In the genomic region with DNA sequence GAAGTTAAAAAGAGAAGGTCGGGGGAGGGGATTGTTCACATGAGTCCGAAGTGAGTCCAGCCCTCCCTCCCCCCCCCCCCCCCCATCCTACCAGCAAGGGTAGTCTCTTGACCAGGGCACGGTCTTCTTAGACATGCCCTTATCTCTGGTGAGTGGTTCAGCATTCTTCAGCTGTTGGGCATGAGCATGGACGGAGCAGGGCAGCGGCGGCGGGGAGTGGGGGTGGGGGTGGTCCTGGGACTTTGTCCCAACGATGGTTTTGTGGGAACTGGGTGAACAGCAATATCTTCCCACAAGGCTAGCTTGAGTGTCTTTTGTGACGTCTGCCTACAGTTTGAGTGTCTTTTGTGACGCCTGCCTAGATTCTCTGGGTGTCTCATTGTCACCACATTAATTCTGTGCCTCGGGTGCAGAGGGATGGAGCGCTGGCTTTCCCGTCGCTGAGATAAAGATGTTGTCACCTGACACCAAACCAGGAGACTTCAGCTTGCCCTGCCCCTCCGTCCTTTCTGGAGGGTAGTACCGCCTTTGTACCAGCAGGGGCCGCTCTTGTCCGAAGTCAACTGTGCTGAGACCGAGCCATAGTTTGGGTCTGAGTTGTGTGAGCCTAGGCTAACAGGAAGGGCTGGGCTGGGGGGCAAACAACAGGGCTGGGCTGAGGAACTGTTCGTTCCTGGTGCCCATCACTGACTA, we compare ENCODE assay signal across 8 mouse cellular contexts. TPM values are rescaled to one million over a fixed set of nuclear protein-coding genes. Genes with fewer than 3 reads are reported as not detected.
DNase-seq lines count a peak whose midpoint lies in the region; ATAC-seq and TF ChIP-seq lines count a peak whose summit lies in the region.

No protein-coding gene starts in this region.

- in situ Hi-C loops in CH12.LX (cut with MboI; ENCODE audit: low pct_ligation_motif_present, low pct_unique_long_range_greater_than_20kb, low sequenced_read_pairs) = loop anchor here (25.0 kb wide), 1 partner anchor 130 kb away; no protein-coding TSS in a partner anchor

- dilution Hi-C loops in CH12.LX (cut with MboI; ENCODE audit: extremely low pct_ligation_motif_present, extremely low pct_unique_long_range_greater_than_20kb, low sequenced_read_pairs) = no loop called here

- DNase-seq in CH12.LX (ENCODE audit: extremely low read depth) = peak; percentile 88
- DNase-seq in c-Kit-positive CD71-negative TER-119-negative erythroid progenitor cells, embryonic 14.5 days (ENCODE audit: low read depth) = peak; percentile 87
- peak; percentile 89 for DNase-seq in heart, postnatal 0 days (ENCODE audit: low spot score)
- peak; percentile 88 to 91 for DNase-seq in kidney, postnatal 36 days
- DNase-seq in stomach, postnatal 0 days (ENCODE audit: low spot score) = peak; percentile 88

- no peak for TF ChIP-seq EP300 in CH12.LX (IDR thresholded peaks at IDR 0.05; ENCODE audit: low read length)
- no peak for TF ChIP-seq EP300 in heart, postnatal 0 days (IDR thresholded peaks at IDR 0.05; ENCODE audit: low read depth)
- no peak for TF ChIP-seq EP300 in stomach, postnatal 0 days (optimal IDR thresholded peaks at IDR 0.05)

- H3K4me2 ChIP-seq in CH12.LX (ENCODE audit: insufficient read depth, low read depth, poor library complexity, severe bottlenecking) = peak overlapping the region; percentile 64
- H3K4me2 ChIP-seq in forebrain, embryonic 12.5 days = peak overlapping the region; percentile 58
- peak overlapping the region; percentile 62 for H3K4me2 ChIP-seq in heart, postnatal 0 days (ENCODE audit: low read depth, low read length)
- H3K4me2 ChIP-seq in liver, embryonic 16.5 days (ENCODE audit: low read depth, low read length) = peak overlapping the region; percentile 34
- peak overlapping the region; percentile 63 for H3K4me2 ChIP-seq in neural tube, embryonic 12.5 days (replicated peaks)
- peak overlapping the region; percentile 46 for H3K4me2 ChIP-seq in stomach, postnatal 0 days (replicated peaks; ENCODE audit: low read depth)

- peak; percentile 91 for ATAC-seq in forebrain, embryonic 12.5 days (ENCODE audit: low FRiP score)
- peak; percentile 84 for ATAC-seq in heart, postnatal 0 days (ENCODE audit: insufficient read depth, low read depth)
- peak; percentile 67 for ATAC-seq in liver, embryonic 16.5 days (ENCODE audit: low read depth)
- peak; percentile 88 for ATAC-seq in neural tube, embryonic 12.5 days (ENCODE audit: low FRiP score, low read depth)
- peak; percentile 85 for ATAC-seq in stomach, postnatal 0 days (ENCODE audit: low FRiP score, low TSS enrichment)

- no peak overlapping the region for H3K27ac ChIP-seq in CH12.LX (ENCODE audit: insufficient read depth, low read depth)
- no peak overlapping the region for H3K27ac ChIP-seq in forebrain, embryonic 12.5 days
- peak overlapping the region; percentile 23; the same call in 1 of the 2 replicates for H3K27ac ChIP-seq in heart, postnatal 0 days (ENCODE audit: low read depth)
- H3K27ac ChIP-seq in liver, embryonic 16.5 days (ENCODE audit: low read length) = no peak overlapping the region
- H3K27ac ChIP-seq in neural tube, embryonic 12.5 days = no peak overlapping the region
- H3K27ac ChIP-seq in stomach, postnatal 0 days (replicated peaks) = no peak overlapping the region

- no peaks in the 10 kb centered on the region for H3K79me2 ChIP-seq in CH12.LX (replicated peaks; ENCODE audit: control insufficient read depth, extremely low read depth, insufficient read depth, poor library complexity, severe bottlenecking)

- no peaks in the 10 kb centered on the region for H3K9me3 ChIP-seq in CH12.LX (replicated peaks; ENCODE audit: low read length)
- H3K9me3 ChIP-seq in forebrain, embryonic 12.5 days = no peaks in the 10 kb centered on the region
- H3K9me3 ChIP-seq in heart, postnatal 0 days (replicated peaks; ENCODE audit: control insufficient read depth, low read length) = no peaks in the 10 kb centered on the region
- no peaks in the 10 kb centered on the region for H3K9me3 ChIP-seq in liver, embryonic 16.5 days (replicated peaks; ENCODE audit: control insufficient read depth, low read length)
- H3K9me3 ChIP-seq in neural tube, embryonic 12.5 days = no peaks in the 10 kb centered on the region
- no peaks in the 10 kb centered on the region for H3K9me3 ChIP-seq in stomach, postnatal 0 days (ENCODE audit: control insufficient read depth, low read length)

- H3K4me1 ChIP-seq in CH12.LX (ENCODE audit: control insufficient read depth in 1 of 2, insufficient read depth in 2 of 2) = peaks cover 2 to 36% of the 10 kb centered on the region in 2 experiments; a peak in 2 of 4 replicates
- peaks cover 12% of the 10 kb centered on the region for H3K4me1 ChIP-seq in forebrain, embryonic 12.5 days
- peaks cover 5% of the 10 kb centered on the region for H3K4me1 ChIP-seq in heart, postnatal 0 days (ENCODE audit: control insufficient read depth, insufficient read depth)
- peaks cover 7% of the 10 kb centered on the region for H3K4me1 ChIP-seq in liver, embryonic 16.5 days (ENCODE audit: control insufficient read depth, low read depth, low read length)
- peaks cover 10% of the 10 kb centered on the region for H3K4me1 ChIP-seq in neural tube, embryonic 12.5 days
- peaks cover 3% of the 10 kb centered on the region; the same call in 1 of the 2 replicates for H3K4me1 ChIP-seq in stomach, postnatal 0 days (replicated peaks; ENCODE audit: control insufficient read depth, insufficient read depth)

- H3K4me3 ChIP-seq in CH12.LX (replicated peaks in 1 of 3; ENCODE audit: low read depth in 2 of 3, low read length in 2 of 3, poor library complexity in 1 of 3) = peak overlapping the region; percentile 15 to 30 (median 28)
- H3K4me3 ChIP-seq in forebrain, embryonic 12.5 days (replicated peaks) = peak overlapping the region; percentile 29
- peak overlapping the region; percentile 29 for H3K4me3 ChIP-seq in heart, postnatal 0 days (ENCODE audit: low read depth, low read length)
- peak overlapping the region; percentile 10; the same call in 1 of the 2 replicates for H3K4me3 ChIP-seq in liver, embryonic 16.5 days (ENCODE audit: low read depth, low read length)
- peak overlapping the region; percentile 18 for H3K4me3 ChIP-seq in neural tube, embryonic 12.5 days
- peak overlapping the region; percentile 25 for H3K4me3 ChIP-seq in stomach, postnatal 0 days (ENCODE audit: low read depth, low read length)

- 0% methylated on average over 20 of the region's 20 CpGs for WGBS in forebrain, embryonic 12.5 days
- 0% methylated on average over 20 of the region's 20 CpGs for WGBS in heart, postnatal 0 days
- under 1% methylated on average over 20 of the region's 20 CpGs for WGBS in liver, embryonic 16.5 days (ENCODE audit: insufficient replicate concordance)
- WGBS in neural tube, embryonic 12.5 days = 1% methylated on average over 20 of the region's 20 CpGs
- WGBS in stomach, postnatal 0 days = under 1% methylated on average over 18 of the region's 20 CpGs

- H3K36me3 ChIP-seq in CH12.LX (replicated peaks in 1 of 2; ENCODE audit: control insufficient read depth in 1 of 2, insufficient read depth in 1 of 2, low read length in 1 of 2) = no peaks in the 10 kb centered on the region
- H3K36me3 ChIP-seq in forebrain, embryonic 12.5 days (replicated peaks) = no peaks in the 10 kb centered on the region
- no peaks in the 10 kb centered on the region for H3K36me3 ChIP-seq in heart, postnatal 0 days (replicated peaks; ENCODE audit: control insufficient read depth, insufficient read depth, low read length)
- no peaks in the 10 kb centered on the region for H3K36me3 ChIP-seq in liver, embryonic 16.5 days (ENCODE audit: control insufficient read depth, insufficient read depth)
- no peaks in the 10 kb centered on the region for H3K36me3 ChIP-seq in neural tube, embryonic 12.5 days
- no peaks in the 10 kb centered on the region for H3K36me3 ChIP-seq in stomach, postnatal 0 days (ENCODE audit: control insufficient read depth, insufficient read depth, low read length)

- H3K9ac ChIP-seq in CH12.LX (ENCODE audit: insufficient read depth, low read depth) = peak overlapping the region; percentile 51; the same call in 1 of the 2 replicates
- peak overlapping the region; percentile 48 for H3K9ac ChIP-seq in forebrain, embryonic 12.5 days
- 0 out of 2 replicates have a peak overlapping the region, but pooled peaks have one; percentile 20 for H3K9ac ChIP-seq in heart, postnatal 0 days (replicated peaks; ENCODE audit: low read depth, low read length)
- no peak overlapping the region for H3K9ac ChIP-seq in liver, embryonic 16.5 days (ENCODE audit: low read depth, low read length)
- H3K9ac ChIP-seq in neural tube, embryonic 12.5 days = peak overlapping the region; percentile 39
- peak overlapping the region; percentile 31; the same call in 1 of the 2 replicates for H3K9ac ChIP-seq in stomach, postnatal 0 days (ENCODE audit: low read length)

- no peaks in the 10 kb centered on the region for H3K27me3 ChIP-seq in CH12.LX (replicated peaks)
- H3K27me3 ChIP-seq in forebrain, embryonic 12.5 days = peaks cover 7% of the 10 kb centered on the region
- H3K27me3 ChIP-seq in heart, postnatal 0 days (ENCODE audit: control insufficient read depth, insufficient read depth, low read length) = no peaks in the 10 kb centered on the region
- H3K27me3 ChIP-seq in liver, embryonic 16.5 days (ENCODE audit: control insufficient read depth, insufficient read depth, low read depth, low read length) = no peaks in the 10 kb centered on the region
- H3K27me3 ChIP-seq in neural tube, embryonic 12.5 days (replicated peaks) = no peaks in the 10 kb centered on the region
- no peaks in the 10 kb centered on the region for H3K27me3 ChIP-seq in stomach, postnatal 0 days (ENCODE audit: control insufficient read depth, insufficient read depth, low read length)

- TF ChIP-seq CTCF in CH12.LX (conservative IDR thresholded peaks at IDR 0.05 in 1 of 2, IDR thresholded peaks at IDR 0.05 in 1 of 2; ENCODE audit: low read depth in 2 of 2, low read length in 2 of 2) = peak; percentile 87 to 97
- TF ChIP-seq CTCF in heart, postnatal 0 days (IDR thresholded peaks at IDR 0.05; ENCODE audit: low read depth) = peak; percentile 99
- peak; percentile 99 for TF ChIP-seq CTCF in stomach, postnatal 0 days (IDR thresholded peaks at IDR 0.05; ENCODE audit: low read depth)

- TF ChIP-seq RAD21 in CH12.LX (IDR thresholded peaks at IDR 0.05; ENCODE audit: low read depth, low read length) = peak; percentile 99

- TF ChIP-seq POLR2A in CH12.LX (IDR thresholded peaks at IDR 0.05; ENCODE audit: low read depth, low read length) = peak; percentile 16; the same call in 1 of the 2 replicates

RNA-seq across cellular contexts. Expression of a gene that starts 1.4 kb away (rescaled TPM):
- total RNA-seq in CH12.LX (2012; rRNA removed) (40.0 and 43.9 TPM in 2 replicates), CH12.LX (2014; rRNA removed) (15.0 and 18.5 TPM in 2 replicates)
- 31.4 and 43.1 TPM in 2 replicates for polyA plus RNA-seq in CH12.LX (2012; ENCODE audit: insufficient read length, low read depth)
- 146 and 147 TPM in 2 replicates for polyA plus RNA-seq in forebrain, embryonic 12.5 days (2016; fragmentation: Nextera tagmentation; extraction: Ambion mirVana)
- total RNA-seq in heart, postnatal 0 days (2014; rRNA removed; ENCODE audit: low replicate concordance) = 81.1 and 146 TPM in 2 replicates
- 52.2 and 56.1 TPM in 2 replicates for polyA plus RNA-seq in heart, postnatal 0 days (2015; fragmentation: Nextera tagmentation; extraction: Ambion mirVana)
- 16.4 and 20.0 TPM in 2 replicates for polyA plus RNA-seq in liver, embryonic 16.5 days (2015; fragmentation: Nextera tagmentation; extraction: Ambion mirVana)
- 186 TPM in 2 replicates for polyA plus RNA-seq in neural tube, embryonic 12.5 days (2016; fragmentation: Nextera tagmentation; extraction: Ambion mirVana)
- 29.0 and 33.0 TPM in 2 replicates for polyA plus RNA-seq in stomach, postnatal 0 days (2015; fragmentation: Nextera tagmentation; extraction: Ambion mirVana)

RNA-seq across cellular contexts. Expression of a gene that starts 31.5 kb away (rescaled TPM):
- 364 and 435 TPM in 2 replicates for total RNA-seq in CH12.LX (2012; rRNA removed)
- total RNA-seq in CH12.LX (2014; rRNA removed) = 325 and 377 TPM in 2 replicates
- polyA plus RNA-seq in CH12.LX (2012; ENCODE audit: insufficient read length, low read depth) = 307 and 346 TPM in 2 replicates
- polyA plus RNA-seq in forebrain, embryonic 12.5 days (2016; fragmentation: Nextera tagmentation; extraction: Ambion mirVana) = 118 and 135 TPM in 2 replicates
- total RNA-seq in heart, postnatal 0 days (2014; rRNA removed; ENCODE audit: low replicate concordance) = 246 and 286 TPM in 2 replicates
- polyA plus RNA-seq in heart, postnatal 0 days (2015; fragmentation: Nextera tagmentation; extraction: Ambion mirVana) = 144 and 146 TPM in 2 replicates
- polyA plus RNA-seq in liver, embryonic 16.5 days (2015; fragmentation: Nextera tagmentation; extraction: Ambion mirVana) = 171 and 190 TPM in 2 replicates
- polyA plus RNA-seq in neural tube, embryonic 12.5 days (2016; fragmentation: Nextera tagmentation; extraction: Ambion mirVana) = 149 and 157 TPM in 2 replicates
- 257 and 271 TPM in 2 replicates for polyA plus RNA-seq in stomach, postnatal 0 days (2015; fragmentation: Nextera tagmentation; extraction: Ambion mirVana)

RNA-seq across cellular contexts. Expression of a gene that starts 45.7 kb away (rescaled TPM):
- total RNA-seq in CH12.LX (2012; rRNA removed) (0.08 TPM in 1 of 2 replicates, not detected in the other), CH12.LX (2014; rRNA removed) (not detected in 2 replicates)
- not detected in 2 replicates for polyA plus RNA-seq in CH12.LX (2012; ENCODE audit: insufficient read length, low read depth)
- not detected in 2 replicates for polyA plus RNA-seq in forebrain, embryonic 12.5 days (2016; fragmentation: Nextera tagmentation; extraction: Ambion mirVana)
- total RNA-seq in heart, postnatal 0 days (2014; rRNA removed; ENCODE audit: low replicate concordance) = not detected in 2 replicates
- not detected in 2 replicates for polyA plus RNA-seq in heart, postnatal 0 days (2015; fragmentation: Nextera tagmentation; extraction: Ambion mirVana)
- not detected in 2 replicates for polyA plus RNA-seq in liver, embryonic 16.5 days (2015; fragmentation: Nextera tagmentation; extraction: Ambion mirVana)
- not detected in 2 replicates for polyA plus RNA-seq in neural tube, embryonic 12.5 days (2016; fragmentation: Nextera tagmentation; extraction: Ambion mirVana)
- 0.07 TPM in 1 of 2 replicates, not detected in the other for polyA plus RNA-seq in stomach, postnatal 0 days (2015; fragmentation: Nextera tagmentation; extraction: Ambion mirVana)

RNA-seq across cellular contexts. Expression of a gene that starts 53.7 kb away (rescaled TPM):
- 39.6 and 47.3 TPM in 2 replicates for total RNA-seq in CH12.LX (2012; rRNA removed)
- total RNA-seq in CH12.LX (2014; rRNA removed) = 22.4 and 22.8 TPM in 2 replicates
- polyA plus RNA-seq in CH12.LX (2012; ENCODE audit: insufficient read length, low read depth) = 55.7 and 62.2 TPM in 2 replicates
- polyA plus RNA-seq in forebrain, embryonic 12.5 days (2016; fragmentation: Nextera tagmentation; extraction: Ambion mirVana) = 64.1 and 64.4 TPM in 2 replicates
- total RNA-seq in heart, postnatal 0 days (2014; rRNA removed; ENCODE audit: low replicate concordance) = 74.9 and 82.4 TPM in 2 replicates
- 18.3 and 19.0 TPM in 2 replicates for polyA plus RNA-seq in heart, postnatal 0 days (2015; fragmentation: Nextera tagmentation; extraction: Ambion mirVana)
- polyA plus RNA-seq in liver, embryonic 16.5 days (2015; fragmentation: Nextera tagmentation; extraction: Ambion mirVana) = 14.8 and 16.4 TPM in 2 replicates
- 60.0 and 61.6 TPM in 2 replicates for polyA plus RNA-seq in neural tube, embryonic 12.5 days (2016; fragmentation: Nextera tagmentation; extraction: Ambion mirVana)
- polyA plus RNA-seq in stomach, postnatal 0 days (2015; fragmentation: Nextera tagmentation; extraction: Ambion mirVana) = 19.5 and 21.8 TPM in 2 replicates

RNA-seq across cellular contexts. Expression of a gene that starts 54.3 kb away (rescaled TPM):
- 73.2 and 96.6 TPM in 2 replicates for total RNA-seq in CH12.LX (2012; rRNA removed)
- 42.3 and 44.0 TPM in 2 replicates for total RNA-seq in CH12.LX (2014; rRNA removed)
- 56.0 and 83.9 TPM in 2 replicates for polyA plus RNA-seq in CH12.LX (2012; ENCODE audit: insufficient read length, low read depth)
- 137 and 138 TPM in 2 replicates for polyA plus RNA-seq in forebrain, embryonic 12.5 days (2016; fragmentation: Nextera tagmentation; extraction: Ambion mirVana)
- 3.6 and 34.6 TPM in 2 replicates for total RNA-seq in heart, postnatal 0 days (2014; rRNA removed; ENCODE audit: low replicate concordance)
- polyA plus RNA-seq in heart, postnatal 0 days (2015; fragmentation: Nextera tagmentation; extraction: Ambion mirVana) = 131 and 136 TPM in 2 replicates
- polyA plus RNA-seq in liver, embryonic 16.5 days (2015; fragmentation: Nextera tagmentation; extraction: Ambion mirVana) = 98.6 and 107 TPM in 2 replicates
- polyA plus RNA-seq in neural tube, embryonic 12.5 days (2016; fragmentation: Nextera tagmentation; extraction: Ambion mirVana) = 143 and 145 TPM in 2 replicates
- polyA plus RNA-seq in stomach, postnatal 0 days (2015; fragmentation: Nextera tagmentation; extraction: Ambion mirVana) = 154 and 157 TPM in 2 replicates
